Mouse (Mus musculus) kidney, adult 2 months (tissue): ENCODE measurements around the gene Rai1.

ENCODE experiments used
- CTCF ChIP-seq: fragments of 200-500 bp; conservative IDR thresholded peaks from 2 replicates; pipeline ENCODE4 v1.5.1; 2011; ENCODE audit warnings: low read depth, mild to moderate bottlenecking, control low read depth, low read length, moderate library complexity, mixed read lengths; ENCODE audit not compliant: insufficient read depth, insufficient read length
- POLR2A ChIP-seq: fragments of 200-500 bp; IDR thresholded peaks from one replicate; pipeline ENCODE4 v1.6.1; 2011; ENCODE audit warnings: low read depth, low read length, control low read depth

- TF ChIP-seq CTCF = no peak
- no peak for TF ChIP-seq POLR2A
Observed at GRCm38 (mm10) chr11:60107449-60107848, 2.6 kb downstream of the Rai1 start.
